Mouse (Mus musculus): ENCODE data around the gene Esrrg. TPM values are rescaled to one million over a fixed set of nuclear protein-coding genes. Genes with fewer than 3 reads are reported as not detected.

Esrrg gene
- total and polyA plus RNA-seq, 2 experiments = 1.1 to 4.2 TPM

GRCm38 (mm10) chr1:187604691-187605310 is 3.8 kb upstream of the Esrrg start:
- Histone ChIP-seq H3K27me3 (ENCODE audit: control insufficient read depth, insufficient read depth, low read length) (peaks cover 14% of the 10 kb centered on the region), H3K27ac (replicated peaks; ENCODE audit: insufficient read depth, low read depth, low read length) (no peak overlapping the region), H3K36me3 (ENCODE audit: control insufficient read depth, insufficient read depth, low read length) (no peaks in the 10 kb centered on the region), H3K4me1 (ENCODE audit: control insufficient read depth, insufficient read depth, low read length) (peaks cover 13% of the 10 kb centered on the region), H3K4me3 (ENCODE audit: insufficient read depth, low read depth, low read length) (no peak overlapping the region), H3K79me2 (ENCODE audit: control insufficient read depth, insufficient read depth, low read length) (no peaks in the 10 kb centered on the region), H3K9ac (ENCODE audit: low read depth, low read length) (no peak overlapping the region)
- TF ChIP-seq POLR2A (IDR thresholded peaks at IDR 0.05; ENCODE audit: extremely low read depth, insufficient read depth, low read length) (no peak), CTCF (IDR thresholded peaks at IDR 0.05; ENCODE audit: low read depth, low read length) (no peak)
- WGBS = 44% methylated on average over 24 of the region's 24 CpGs
- no peak for DNase-seq (ENCODE audit: extremely low read depth, low read depth, low spot score)

GRCm38 (mm10) chr1:187605391-187606270 is 3.0 kb upstream of the Esrrg start:
- H3K36me3 ChIP-seq (ENCODE audit: control insufficient read depth, insufficient read depth, low read length) = no peaks in the 10 kb centered on the region
- no peaks in the 10 kb centered on the region for H3K79me2 ChIP-seq (ENCODE audit: control insufficient read depth, insufficient read depth, low read length)
- H3K9ac ChIP-seq (ENCODE audit: low read depth, low read length) = no peak overlapping the region
- no peak overlapping the region for H3K4me3 ChIP-seq (ENCODE audit: insufficient read depth, low read depth, low read length)
- 11% methylated on average over 32 of the region's 32 CpGs for WGBS
- H3K27ac ChIP-seq (replicated peaks; ENCODE audit: insufficient read depth, low read depth, low read length) = no peak overlapping the region
- peaks cover 16% of the 10 kb centered on the region for H3K27me3 ChIP-seq (ENCODE audit: control insufficient read depth, insufficient read depth, low read length)
- no peak for TF ChIP-seq POLR2A (IDR thresholded peaks at IDR 0.05; ENCODE audit: extremely low read depth, insufficient read depth, low read length)
- no peak for TF ChIP-seq CTCF (IDR thresholded peaks at IDR 0.05; ENCODE audit: low read depth, low read length)
- no peak for DNase-seq (ENCODE audit: extremely low read depth, low read depth, low spot score)
- H3K4me1 ChIP-seq (ENCODE audit: control insufficient read depth, insufficient read depth, low read length) = peaks cover 13% of the 10 kb centered on the region

GRCm38 (mm10) chr1:187606271-187607040 is 2.1 kb upstream of the Esrrg start:
- Histone ChIP-seq H3K79me2 (ENCODE audit: control insufficient read depth, insufficient read depth, low read length) (no peaks in the 10 kb centered on the region), H3K4me3 (ENCODE audit: insufficient read depth, low read depth, low read length) (no peak overlapping the region), H3K27me3 (ENCODE audit: control insufficient read depth, insufficient read depth, low read length) (peaks cover 16% of the 10 kb centered on the region), H3K4me1 (ENCODE audit: control insufficient read depth, insufficient read depth, low read length) (peaks cover 13% of the 10 kb centered on the region), H3K27ac (replicated peaks; ENCODE audit: insufficient read depth, low read depth, low read length) (no peak overlapping the region), H3K36me3 (ENCODE audit: control insufficient read depth, insufficient read depth, low read length) (no peaks in the 10 kb centered on the region), H3K9ac (ENCODE audit: low read depth, low read length) (no peak overlapping the region)
- no peak for TF ChIP-seq POLR2A (IDR thresholded peaks at IDR 0.05; ENCODE audit: extremely low read depth, insufficient read depth, low read length)
- DNase-seq (ENCODE audit: extremely low read depth, low read depth, low spot score) = no peak
- WGBS = 11% methylated on average over 23 of the region's 23 CpGs

GRCm38 (mm10) chr1:187607065-187608047 is 1.2 kb upstream of the Esrrg start:
- 4% methylated on average over 47 of the region's 47 CpGs for WGBS
- TF ChIP-seq CTCF (IDR thresholded peaks at IDR 0.05; ENCODE audit: low read depth, low read length) (no peak), POLR2A (IDR thresholded peaks at IDR 0.05; ENCODE audit: extremely low read depth, insufficient read depth, low read length) (no peak)
- no peak overlapping the region for H3K9ac ChIP-seq (ENCODE audit: low read depth, low read length)
- peak; percentile 73 for DNase-seq (ENCODE audit: extremely low read depth, low read depth, low spot score)
- no peak overlapping the region for H3K27ac ChIP-seq (replicated peaks; ENCODE audit: insufficient read depth, low read depth, low read length)
- peaks cover 16% of the 10 kb centered on the region for H3K27me3 ChIP-seq (ENCODE audit: control insufficient read depth, insufficient read depth, low read length)
- no peaks in the 10 kb centered on the region for H3K36me3 ChIP-seq (ENCODE audit: control insufficient read depth, insufficient read depth, low read length)
- H3K79me2 ChIP-seq (ENCODE audit: control insufficient read depth, insufficient read depth, low read length) = no peaks in the 10 kb centered on the region
- H3K4me3 ChIP-seq (ENCODE audit: insufficient read depth, low read depth, low read length) = no peak overlapping the region
- peaks cover 13% of the 10 kb centered on the region for H3K4me1 ChIP-seq (ENCODE audit: control insufficient read depth, insufficient read depth, low read length)

All from liver, adult 2 months (tissue).